Mouse (Mus musculus) hindbrain, embryonic 11.5 days (tissue): Measurements from ENCODE around the gene Zdhhc4. TPM values are rescaled to one million over a fixed set of nuclear protein-coding genes. Genes with fewer than 3 reads are reported as not detected.

Source experiments
- ATAC-seq: fragments of 200-750 bp; cut with Nextera tagmentation; 2 replicates; pipeline ENCODE4 v1.8.0; 2017; ENCODE audit warnings: mild to moderate bottlenecking, moderate TSS enrichment, moderate library complexity; ENCODE audit not compliant: low FRiP score
- DNase-seq: peaks from one replicate; pipeline ENCODE4 v3.0.0-alpha.2; 2015; ENCODE audit warnings: low spot score
- H3K27ac ChIP-seq: fragments of 300-500 bp; sonication (generic); 2 replicates; pipeline ENCODE4 v1.5.1; 2014; ENCODE audit warnings: mild to moderate bottlenecking, low read depth, low read length
- H3K27me3 ChIP-seq: fragments of 300-500 bp; sonication (generic); 2 replicates; pipeline ENCODE4 v1.6.1; 2014; ENCODE audit warnings: mild to moderate bottlenecking, low read length, moderate library complexity, mixed read lengths; ENCODE audit not compliant: control insufficient read depth, insufficient read depth
- H3K36me3 ChIP-seq: fragments of 300-500 bp; sonication (generic); 2 replicates; pipeline ENCODE4 v1.6.1; 2014; ENCODE audit warnings: mild to moderate bottlenecking, low read length, moderate library complexity, mixed read lengths; ENCODE audit not compliant: control insufficient read depth, insufficient read depth
- H3K4me1 ChIP-seq: fragments of 300-500 bp; sonication (generic); replicated peaks from 2 replicates; pipeline ENCODE4 v1.6.1; 2014; ENCODE audit warnings: low read length, mixed read lengths; ENCODE audit not compliant: control insufficient read depth, insufficient read depth
- H3K4me2 ChIP-seq: fragments of 300-500 bp; sonication (generic); replicated peaks from 2 replicates; pipeline ENCODE4 v1.6.1; 2014; ENCODE audit warnings: mild to moderate bottlenecking, low read depth, low read length
- H3K4me3 ChIP-seq: fragments of 300-500 bp; sonication (generic); 2 replicates; pipeline ENCODE4 v1.5.1; 2014; ENCODE audit warnings: low read depth, low read length
- H3K9ac ChIP-seq: fragments of 300-500 bp; sonication (generic); 2 replicates; pipeline ENCODE4 v1.6.1; 2014; ENCODE audit warnings: low read depth, low read length
- H3K9me3 ChIP-seq: fragments of 300-500 bp; sonication (generic); 2 replicates; pipeline ENCODE4 v1.6.1; 2016; ENCODE audit warnings: low read length; ENCODE audit not compliant: control insufficient read depth
- WGBS: fragments of 180-500 bp; shearing (Covaris S2); extraction: QIAGEN DNeasy Blood & Tissue Kit; methylation state at CpG from one replicate; pipeline ENCODE4 v1.1.7; 2014; 5-methylcytosine and 5-hydroxymethylcytosine counted together
- polyA plus RNA-seq: library from polyadenylated mRNA; unstranded; fragments of >200 nt; fragmentation: Nextera tagmentation; extraction: Ambion mirVana; gene quantifications from 2 replicates; pipeline ENCODE4 v1.2.1, GENCODE M21; 2014

Gene Zdhhc4
- polyA plus RNA-seq, 1 experiment from 2014 or later, result 80.2 TPM

DNA sequence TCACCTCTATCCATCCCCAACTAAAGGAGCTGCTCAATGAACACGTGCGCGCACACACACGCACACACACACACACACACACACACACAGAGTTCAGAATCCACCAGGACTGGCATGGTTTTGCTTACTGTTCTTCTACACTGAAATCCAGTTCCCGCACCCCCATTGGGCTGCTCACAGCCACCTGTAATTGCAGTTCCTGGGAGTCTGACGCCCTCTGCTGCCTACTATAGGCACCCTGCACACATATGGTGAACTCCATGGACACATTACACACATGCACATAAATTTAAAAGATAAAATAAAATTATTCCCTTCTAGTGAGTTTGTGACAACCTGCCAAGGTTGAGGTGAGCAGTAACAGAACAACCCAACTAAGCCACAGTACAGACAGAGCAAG, 44.3 kb downstream of the Zdhhc4 start:
- no peaks in the 10 kb centered on the region for H3K36me3 ChIP-seq
- H3K27ac ChIP-seq, result no peak overlapping the region
- H3K4me2 ChIP-seq, result no peak overlapping the region
- H3K9me3 ChIP-seq, result no peaks in the 10 kb centered on the region
- peaks cover 31% of the 10 kb centered on the region for H3K27me3 ChIP-seq
- DNase-seq, result no peak
- no peak overlapping the region for H3K4me3 ChIP-seq
- no peak overlapping the region for H3K9ac ChIP-seq
- 26% methylated on average over 6 of the region's 6 CpGs for WGBS
- ATAC-seq, result no peak
- H3K4me1 ChIP-seq, result peaks cover 5% of the 10 kb centered on the region

DNA sequence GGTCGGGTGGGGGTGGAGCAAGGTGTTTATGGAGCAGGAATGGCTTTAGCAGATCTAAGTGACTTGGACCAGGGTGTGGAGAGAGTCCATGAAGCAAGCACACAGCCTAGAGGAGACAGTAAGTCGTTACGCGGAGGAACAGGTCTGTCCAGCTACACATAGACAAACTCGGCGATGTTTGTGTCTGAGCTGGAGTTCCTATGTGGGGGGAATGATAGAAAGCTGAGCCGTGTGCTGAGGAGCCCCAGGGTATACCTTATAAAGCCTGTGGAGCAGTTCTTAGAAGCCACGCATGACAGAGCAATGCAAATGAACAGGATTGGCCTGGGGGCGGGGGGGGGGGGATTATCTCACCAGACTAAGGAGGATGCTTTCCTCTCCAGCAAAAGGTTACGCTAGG, 49.8 kb downstream of the Zdhhc4 start:
- no peak overlapping the region for H3K4me2 ChIP-seq
- no peak overlapping the region for H3K4me3 ChIP-seq
- no peaks in the 10 kb centered on the region for H3K36me3 ChIP-seq
- no peaks in the 10 kb centered on the region for H3K4me1 ChIP-seq
- ATAC-seq (no peak), DNase-seq (no peak)
- peaks cover 2% of the 10 kb centered on the region; the same call in 1 of the 2 replicates for H3K27me3 ChIP-seq
- WGBS, result 46% methylated on average over 10 of the region's 10 CpGs
- no peak overlapping the region for H3K9ac ChIP-seq
- H3K27ac ChIP-seq, result no peak overlapping the region
- no peaks in the 10 kb centered on the region for H3K9me3 ChIP-seq

DNA sequence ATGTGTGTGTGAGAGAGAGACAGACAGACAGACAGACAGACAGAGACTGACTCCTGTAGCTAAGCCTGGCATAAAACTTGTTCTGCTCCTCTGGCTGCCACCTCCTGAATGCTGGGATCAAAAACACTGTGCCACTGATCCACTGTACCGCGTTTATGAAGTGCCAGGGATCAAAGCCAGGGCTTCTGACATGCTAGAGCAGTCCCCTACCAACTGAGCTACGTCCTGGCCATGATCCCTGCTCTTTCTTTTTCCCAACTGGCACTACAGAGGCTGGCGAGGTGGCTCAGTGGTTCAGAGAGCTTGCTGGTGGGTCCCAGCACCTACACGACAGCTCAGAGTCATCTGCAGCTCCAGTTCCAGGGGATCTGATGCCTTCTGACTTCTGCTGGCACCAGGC, 53.3 kb downstream of the Zdhhc4 start:
- ATAC-seq, result no peak
- WGBS, result 60% methylated on average over 5 of the region's 5 CpGs
- Histone ChIP-seq H3K36me3 (no peaks in the 10 kb centered on the region), H3K9me3 (no peaks in the 10 kb centered on the region), H3K27me3 (peaks cover under 1% of the 10 kb centered on the region; the same call in 1 of the 2 replicates), H3K4me3 (no peak overlapping the region), H3K9ac (no peak overlapping the region), H3K27ac (no peak overlapping the region), H3K4me2 (no peak overlapping the region), H3K4me1 (no peaks in the 10 kb centered on the region)
- no peak for DNase-seq

DNA sequence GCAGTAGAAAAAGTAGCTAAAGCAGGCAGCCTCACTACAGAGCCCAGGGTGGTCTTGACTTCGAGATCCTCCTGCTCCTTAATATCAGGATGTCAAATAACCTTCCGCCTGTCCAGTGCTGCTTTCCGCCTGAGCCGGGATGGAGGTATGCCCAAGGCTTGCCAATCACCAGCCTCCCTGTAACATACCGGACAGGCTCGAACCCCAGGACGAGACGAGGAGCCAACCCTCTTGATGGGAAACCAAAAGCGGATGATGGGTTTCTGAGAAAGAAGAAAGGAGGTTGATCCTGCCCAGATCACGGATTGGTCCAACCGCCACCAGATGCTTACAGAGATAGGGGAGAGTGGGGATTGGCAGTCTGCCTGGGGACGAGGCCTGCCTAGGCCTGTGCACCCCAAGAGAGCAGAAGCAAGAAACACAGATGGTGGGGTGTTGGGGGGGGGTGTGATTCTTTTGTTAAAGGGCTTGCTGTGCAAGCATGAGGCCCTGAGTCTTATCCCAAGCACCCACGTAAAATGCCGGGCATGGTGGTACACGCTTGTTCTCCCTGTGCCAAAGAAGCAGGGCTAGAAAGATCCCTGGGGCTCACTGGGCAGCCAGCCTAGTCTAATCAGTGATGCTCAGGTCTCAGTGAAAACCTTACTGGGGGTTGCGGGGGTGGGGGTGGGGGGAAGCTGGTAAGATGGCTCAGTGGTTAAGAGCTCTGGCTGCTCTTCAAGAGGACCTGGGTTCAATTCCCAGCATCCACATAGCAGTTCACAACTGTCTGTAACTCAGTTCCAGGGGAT, 56.3 kb downstream of the Zdhhc4 start:
- ATAC-seq (no peak), DNase-seq (no peak)
- Histone ChIP-seq H3K27ac (no peak overlapping the region), H3K4me2 (no peak overlapping the region), H3K4me1 (peaks cover 8% of the 10 kb centered on the region; the same call in 1 of the 2 replicates), H3K36me3 (no peaks in the 10 kb centered on the region), H3K9ac (no peak overlapping the region), H3K27me3 (no peaks in the 10 kb centered on the region; the same call in 1 of the 2 replicates), H3K9me3 (no peaks in the 10 kb centered on the region), H3K4me3 (no peak overlapping the region)
- 92% methylated on average over 16 of the region's 16 CpGs for WGBS

DNA sequence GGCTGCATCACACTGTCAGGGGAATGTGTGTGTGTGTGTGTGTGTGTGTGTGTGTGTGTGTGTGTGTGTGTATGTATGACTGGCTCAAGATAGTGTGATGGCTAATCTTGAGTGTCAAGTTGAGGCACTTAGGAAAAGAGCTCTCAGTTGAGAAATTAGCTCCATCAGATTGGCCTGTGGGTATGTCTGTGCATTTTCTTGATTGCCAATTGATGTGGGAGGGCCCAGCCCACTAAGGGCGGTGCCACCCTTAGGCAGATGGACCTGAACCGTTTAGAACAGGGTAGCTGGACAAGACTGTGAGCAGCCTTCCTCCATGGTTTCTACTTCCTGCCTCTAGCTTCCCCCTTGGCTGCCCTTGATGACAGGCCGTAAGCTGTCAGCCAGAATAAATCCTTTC, 56.9 kb downstream of the Zdhhc4 start:
- Histone ChIP-seq H3K9me3 (no peaks in the 10 kb centered on the region), H3K4me1 (peaks cover 8% of the 10 kb centered on the region; the same call in 1 of the 2 replicates), H3K27me3 (no peaks in the 10 kb centered on the region; the same call in 1 of the 2 replicates), H3K4me2 (no peak overlapping the region), H3K4me3 (no peak overlapping the region), H3K27ac (no peak overlapping the region), H3K36me3 (no peaks in the 10 kb centered on the region), H3K9ac (no peak overlapping the region)
- DNase-seq (no peak), ATAC-seq (no peak)
- WGBS, result 86% methylated on average over 3 of the region's 3 CpGs

DNA sequence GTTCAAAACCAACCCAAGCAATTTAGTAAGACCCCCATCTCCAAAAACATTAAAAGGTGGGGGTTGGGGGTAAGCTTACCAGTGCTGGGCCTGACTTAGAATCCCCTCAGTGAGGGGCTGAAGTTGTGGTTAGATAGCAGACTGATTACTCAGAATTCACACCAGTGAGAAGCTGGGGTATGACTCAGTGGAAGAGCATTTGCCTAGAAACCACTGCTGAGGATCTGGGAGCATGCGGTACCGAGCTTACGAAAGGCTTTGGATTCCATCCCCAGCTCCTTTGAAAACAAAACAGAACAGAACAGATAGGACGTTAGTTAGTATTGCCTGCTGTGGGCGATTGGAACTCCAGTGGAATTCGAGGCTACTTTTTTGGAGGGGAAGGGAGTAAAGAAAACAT, 57.4 kb downstream of the Zdhhc4 start:
- H3K27me3 ChIP-seq, result no peaks in the 10 kb centered on the region; the same call in 1 of the 2 replicates
- ATAC-seq (no peak), DNase-seq (no peak)
- H3K4me3 ChIP-seq, result no peak overlapping the region
- H3K4me2 ChIP-seq, result no peak overlapping the region
- H3K27ac ChIP-seq, result no peak overlapping the region
- H3K36me3 ChIP-seq, result no peaks in the 10 kb centered on the region
- H3K4me1 ChIP-seq, result peaks cover 8% of the 10 kb centered on the region; the same call in 1 of the 2 replicates
- 89% methylated on average over 6 of the region's 6 CpGs for WGBS
- no peaks in the 10 kb centered on the region for H3K9me3 ChIP-seq
- no peak overlapping the region for H3K9ac ChIP-seq

DNA sequence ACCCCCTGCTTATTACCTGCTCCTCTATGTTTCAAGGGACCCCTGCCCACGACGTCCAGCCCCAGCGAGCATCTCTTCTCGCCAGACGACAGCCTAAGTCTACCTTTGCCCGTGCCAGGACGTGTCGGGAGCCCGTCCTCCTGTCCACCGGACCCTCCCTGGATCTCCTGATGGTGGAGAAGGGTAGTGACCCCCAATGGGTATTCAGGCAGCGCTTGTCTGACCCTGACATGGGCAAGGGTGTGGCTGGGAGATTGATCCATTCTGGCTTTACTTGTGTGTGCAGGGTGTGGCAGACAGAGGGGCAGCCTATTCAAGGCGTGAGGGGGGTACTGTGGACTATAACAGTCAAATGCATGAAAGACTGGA, 58.9 kb downstream of the Zdhhc4 start:
- Histone ChIP-seq H3K4me3 (peak overlapping the region; percentile 83), H3K9me3 (no peaks in the 10 kb centered on the region), H3K27me3 (no peaks in the 10 kb centered on the region), H3K36me3 (no peaks in the 10 kb centered on the region), H3K4me1 (peaks cover 8% of the 10 kb centered on the region; the same call in 1 of the 2 replicates), H3K9ac (peak overlapping the region; percentile 98), H3K4me2 (peak overlapping the region; percentile 95), H3K27ac (no peak overlapping the region)
- ATAC-seq (peak; percentile 61; the same call in 1 of the 2 replicates), DNase-seq (no peak)
- 6% methylated on average over 12 of the region's 12 CpGs for WGBS

DNA sequence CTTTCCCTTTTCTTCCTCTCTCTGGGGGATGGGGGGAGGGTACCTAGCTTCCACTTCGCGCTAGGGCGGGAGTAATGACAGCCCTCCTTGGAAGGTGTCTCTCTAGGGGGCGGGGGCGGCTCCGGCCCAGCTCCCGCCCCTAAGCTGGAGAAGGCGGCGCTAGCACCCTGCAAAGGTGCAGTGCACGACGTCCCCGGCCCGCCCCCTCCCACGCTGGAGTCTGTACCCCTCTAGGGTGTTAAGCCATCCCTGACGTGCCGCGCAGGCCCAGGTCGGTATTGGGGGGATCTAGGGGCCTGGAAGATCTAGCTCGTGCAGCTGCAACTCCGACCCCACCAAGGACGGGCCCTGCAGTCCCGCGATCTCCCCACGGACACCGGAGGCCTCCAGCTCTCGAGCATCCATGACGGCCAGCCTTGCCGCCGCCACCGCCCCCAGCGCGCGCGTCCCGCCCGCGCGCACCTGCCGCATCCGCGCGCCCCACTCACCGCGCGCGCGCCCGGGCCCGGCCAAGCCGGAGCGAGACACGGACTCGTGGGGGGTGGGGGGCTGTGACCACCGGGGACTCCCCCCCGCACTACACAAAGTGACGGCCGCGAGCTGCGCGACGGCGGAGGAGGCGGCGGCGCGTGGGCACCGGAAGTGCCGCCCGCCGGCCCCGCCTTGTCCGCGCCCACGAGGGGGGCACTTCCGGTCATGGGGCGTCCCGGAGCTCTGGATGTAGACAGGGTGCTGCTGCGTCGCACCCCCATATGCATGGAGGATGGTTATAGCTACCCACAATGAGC, 59.5 kb downstream of the Zdhhc4 start, which contains the start of gene Zfp316:
Gene Zfp316 (minus strand): TSS at position 660 of the 788 bp plus-strand sequence.
- Histone ChIP-seq H3K4me2 (peak within 1 kb of the TSS; percentile 95), H3K27ac (peak within 1 kb of the TSS; percentile 78), H3K4me1 (peaks cover 8% of the 10 kb centered on the region; the same call in 1 of the 2 replicates), H3K9ac (peak within 1 kb of the TSS; percentile 98), H3K4me3 (peak within 1 kb of the TSS; percentile 83), H3K27me3 (no peaks in the 10 kb centered on the region), H3K36me3 (no peaks in the 10 kb centered on the region), H3K9me3 (no peaks in the 10 kb centered on the region)
- peak; percentile 85 for DNase-seq
- ATAC-seq, result peak; percentile 84
- under 1% methylated on average over 77 of the region's 79 CpGs for WGBS
